Mouse (Mus musculus) R1 (cell line): Measurements from ENCODE around the gene 3110040M04Rik.
"Not testable (repeated sequence)": the region's sequence is repeated elsewhere in the genome, so short reads cannot be mapped to it uniquely, and the experiment has no call there.

Source experiments
- DNase-seq: peaks from one replicate; pipeline ENCODE4 v3.0.0-alpha.2; 2018; ENCODE audit warnings: low read depth, low spot score

Gene 3110040M04Rik

GRCm38 (mm10) chr1:151203818-151204217 lies at the start of gene 3110040M04Rik:
3110040M04Rik (plus strand) TSS chr1:151204121.
- not testable (repeated sequence) for DNase-seq

- not testable (repeated sequence) for DNase-seq
Measured at GRCm38 (mm10) chr1:151154131-151154530, 49.8 kb upstream of the 3110040M04Rik start.

- DNase-seq = no peak
Measured at GRCm38 (mm10) chr1:151156129-151156528, 47.8 kb upstream of the 3110040M04Rik start.

- no peak for DNase-seq
Measured at GRCm38 (mm10) chr1:151156777-151157632, 46.9 kb upstream of the 3110040M04Rik start.

- no peak for DNase-seq
Measured at GRCm38 (mm10) chr1:151157963-151158856, 45.7 kb upstream of the 3110040M04Rik start.

GRCm38 (mm10) chr1:151158857-151159510 lies 44.9 kb upstream of the 3110040M04Rik start:
- DNase-seq = no peak

GRCm38 (mm10) chr1:151166031-151166430 lies 37.9 kb upstream of the 3110040M04Rik start:
- no peak for DNase-seq

GRCm38 (mm10) chr1:151167297-151168047 lies 36.4 kb upstream of the 3110040M04Rik start:
- DNase-seq = peak; percentile 13

- DNase-seq = peak; percentile 23
Measured at GRCm38 (mm10) chr1:151168637-151169036, 35.3 kb upstream of the 3110040M04Rik start.

GRCm38 (mm10) chr1:151171572-151172461 lies 32.1 kb upstream of the 3110040M04Rik start:
- no peak for DNase-seq

- DNase-seq = peak; percentile 89
Measured at GRCm38 (mm10) chr1:151177030-151177936, 26.6 kb upstream of the 3110040M04Rik start.

GRCm38 (mm10) chr1:151177937-151178271 lies 26.0 kb upstream of the 3110040M04Rik start:
- no peak for DNase-seq

GRCm38 (mm10) chr1:151178505-151179083 lies 25.3 kb upstream of the 3110040M04Rik start:
- peak; percentile 79 for DNase-seq

- no peak for DNase-seq
Measured at GRCm38 (mm10) chr1:151180167-151180566, 23.8 kb upstream of the 3110040M04Rik start.

- DNase-seq = not testable (repeated sequence)
Measured at GRCm38 (mm10) chr1:151182266-151182665, 21.7 kb upstream of the 3110040M04Rik start, which contains the start of gene Gm47985. Gm47985 (plus strand) TSS chr1:151182537.

GRCm38 (mm10) chr1:151186186-151186585 lies 17.7 kb upstream of the 3110040M04Rik start:
- DNase-seq = not testable (repeated sequence)

- not testable (repeated sequence) for DNase-seq
Measured at GRCm38 (mm10) chr1:151186879-151187424, 17.0 kb upstream of the 3110040M04Rik start.

GRCm38 (mm10) chr1:151188469-151188868 lies 15.5 kb upstream of the 3110040M04Rik start:
- DNase-seq = no peak
